Mouse (Mus musculus): ENCODE data around the gene Gm20662. TPM values are rescaled to one million over a fixed set of nuclear protein-coding genes. Genes with fewer than 3 reads are reported as not detected.

The Gm20662 gene
- total RNA-seq, 2 experiments from 2014 or later: 2.5 to 5.5 TPM

DNA sequence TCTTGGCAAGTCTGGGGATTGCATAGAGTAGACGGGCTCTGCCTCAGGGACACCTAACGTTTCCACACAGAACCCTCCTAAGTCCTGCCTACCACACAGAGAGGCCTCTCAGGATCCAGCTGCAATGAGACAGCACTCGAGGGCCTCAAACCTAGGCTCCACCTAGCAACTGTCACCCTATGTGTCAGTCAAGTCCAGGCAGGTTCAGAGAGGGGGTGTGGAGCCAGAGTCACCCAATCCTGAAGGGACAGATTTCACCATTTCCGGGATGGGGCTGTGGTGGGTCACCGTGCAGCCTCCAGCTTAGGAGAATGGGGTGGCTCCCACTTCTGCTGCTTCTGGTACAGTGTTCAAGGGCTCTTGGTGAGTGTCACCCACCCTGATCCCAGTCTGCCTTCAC lies 84.0 kb downstream of the Gm20662 start, which contains the start of gene Mst1:
TSS of gene Mst1 (plus strand) at position 269 of the 400 bp plus-strand sequence.
- DNase-seq (ENCODE audit: low spot score in 2 of 2): no peak

GRCm38 (mm10) chr9:108082549-108082948 lies 86.4 kb downstream of the Gm20662 start:
- DNase-seq (ENCODE audit: low spot score in 2 of 2): no peak

DNA sequence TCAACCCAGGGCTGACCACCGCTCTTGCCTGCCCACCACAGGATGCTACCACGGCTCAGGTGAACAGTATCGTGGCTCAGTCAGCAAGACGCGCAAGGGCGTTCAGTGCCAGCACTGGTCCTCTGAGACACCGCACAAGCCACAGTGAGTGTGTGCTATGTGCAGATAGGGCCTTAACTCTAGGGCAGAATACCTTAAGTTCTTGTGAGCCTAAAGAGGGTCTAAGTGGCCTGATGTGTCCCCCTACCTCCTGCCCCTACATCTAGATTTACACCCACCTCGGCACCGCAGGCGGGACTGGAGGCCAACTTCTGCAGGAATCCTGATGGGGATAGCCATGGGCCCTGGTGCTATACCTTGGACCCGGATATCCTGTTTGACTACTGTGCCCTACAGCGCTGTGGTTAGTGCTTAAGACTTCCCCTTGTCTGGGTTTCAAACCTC lies 86.9 kb downstream of the Gm20662 start, which contains the start of gene Rnf123:
TSS of gene Rnf123 (minus strand) at position 359 of the 444 bp plus-strand sequence.
- no peak for DNase-seq (ENCODE audit: low spot score in 2 of 2)

- no peak for DNase-seq (ENCODE audit: low spot score in 2 of 2)
These were observed 87.4 kb downstream of the Gm20662 start for GRCm38 (mm10) chr9:108083561-108083960.

GRCm38 (mm10) chr9:108085261-108085660 lies 89.1 kb downstream of the Gm20662 start:
- DNase-seq (ENCODE audit: low spot score in 2 of 2): no peak

- DNase-seq (ENCODE audit: low spot score in 2 of 2): no peak
These were observed 94.5 kb downstream of the Gm20662 start for GRCm38 (mm10) chr9:108090611-108091120.

- no peak for DNase-seq (ENCODE audit: low spot score in 2 of 2)
These were observed 97.4 kb downstream of the Gm20662 start for GRCm38 (mm10) chr9:108093586-108093985.

DNA sequence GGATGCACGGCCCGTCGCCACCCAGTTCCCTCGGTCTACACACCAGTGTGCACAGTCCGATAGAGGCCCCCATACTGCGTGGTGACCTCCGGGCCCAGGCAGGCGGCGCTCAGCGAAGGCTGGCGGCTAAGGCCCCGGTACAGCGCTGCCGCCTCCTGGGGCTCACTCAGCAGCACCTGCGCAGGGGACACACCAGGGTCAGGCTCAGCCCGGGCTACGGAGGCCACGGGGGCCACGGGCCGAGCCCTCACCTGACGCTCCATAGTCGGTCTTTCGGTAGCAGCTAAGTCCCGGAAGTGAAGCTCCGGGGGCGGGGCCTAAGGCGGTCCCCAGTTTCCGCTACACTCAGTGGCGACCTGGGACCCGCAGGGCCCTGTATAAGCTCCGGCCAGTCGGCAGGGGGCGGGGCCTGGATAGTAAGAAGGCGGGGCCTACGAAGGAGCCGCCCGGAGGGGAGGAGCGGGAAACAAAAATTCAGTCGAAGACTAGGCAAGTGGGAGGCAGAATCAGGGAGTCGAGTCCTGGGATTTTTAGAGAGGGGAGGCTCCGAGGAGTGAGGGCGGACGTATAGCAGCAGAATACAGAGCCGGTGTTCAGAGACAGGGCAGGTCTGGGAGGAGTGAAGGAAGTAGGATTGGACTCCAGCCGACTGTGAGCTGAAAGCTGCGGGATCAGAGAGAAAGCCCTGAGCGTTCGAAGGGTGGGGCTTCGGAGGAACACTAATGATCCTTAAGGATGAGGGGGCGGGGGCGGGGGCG lies 98.2 kb downstream of the Gm20662 start, which contains the start of gene Apeh:
TSS of gene Apeh (minus strand) at position 423 of the 758 bp plus-strand sequence.
- DNase-seq (ENCODE audit: low spot score in 2 of 2): peak; percentile 74 to 87

Small RNAs within 50 kb of the gene (microRNA-seq; reads per million reads assigned to microRNA genes)
- gene Mir7088: 0 reads per million in 2 experiments

Other genes starting within 250 kb of the Gm20662 start
- 100 to 1,000 TPM; 126 to 142 TPM for gene Rbm5, start 225.4 kb upstream of the Gm20662 start, total RNA-seq (2021)
- gene Rbm6, start 123.1 kb upstream of the Gm20662 start, total RNA-seq (2021): 10 to 100 TPM; 52.3 to 59.6 TPM
- gene Mon1a, start 108.2 kb upstream of the Gm20662 start, total RNA-seq (2021): 10 to 100 TPM; 25.9 to 27.4 TPM
- 1 to 10 TPM; 1.9 TPM for gene Mst1r, start 89.5 kb upstream of the Gm20662 start, total RNA-seq (2021)
- not detected for gene Actl11, start 67.9 kb upstream of the Gm20662 start, total RNA-seq (2021)
- 100 to 1,000 TPM; 554 to 575 TPM for gene Camkv, start 60.7 kb upstream of the Gm20662 start, total RNA-seq (2021)
- gene Traip, start 46.2 kb upstream of the Gm20662 start, total RNA-seq (2021): 10 to 100 TPM; 17.1 to 18.9 TPM
- gene Uba7, start 20.8 kb upstream of the Gm20662 start, total RNA-seq (2021): 1 to 10 TPM; 5.1 to 5.9 TPM
- gene Gm20661, start 13.3 kb upstream of the Gm20662 start, total RNA-seq (2021): 1 to 10 TPM; 2.0 TPM
- 10 to 100 TPM; 10.7 to 14.7 TPM for gene Inka1, start 10.5 kb upstream of the Gm20662 start, total RNA-seq (2021)
- gene Cdhr4, start 3.9 kb upstream of the Gm20662 start, total RNA-seq (2021): 1 to 10 TPM; 4.4 to 6.9 TPM
- 100 to 1,000 TPM; 241 to 243 TPM for gene Ip6k1, start 6.2 kb downstream of the Gm20662 start, total RNA-seq (2021)
- 10 to 100 TPM; 15.5 to 17.2 TPM for gene Gmppb, start 52.9 kb downstream of the Gm20662 start, total RNA-seq (2021)
- gene Amigo3, start 56.8 kb downstream of the Gm20662 start, total RNA-seq (2021): 1 to 10 TPM; 2.3 to 2.5 TPM
- not detected for gene Mst1, start 84.1 kb downstream of the Gm20662 start, total RNA-seq (2021)
- gene Rnf123, start 87.0 kb downstream of the Gm20662 start, total RNA-seq (2021): 100 to 1,000 TPM in 1 of 2 experiments, 10 to 100 TPM in 1; 87.8 to 104 TPM
- gene Apeh, start 98.3 kb downstream of the Gm20662 start, total RNA-seq (2021): 10 to 100 TPM; 27.0 to 35.7 TPM
- 100 to 1,000 TPM; 228 to 231 TPM for gene Bsn, start 194.0 kb downstream of the Gm20662 start, total RNA-seq (2021)

Measured in layer of hippocampus, adult 18-20 months (tissue).